Mouse (Mus musculus) frontal cortex, postnatal 25 days (tissue): ENCODE results near the gene Mettl24.

Source experiments
- DNase-seq, 2 experiments: peaks; one replicate each; pipeline ENCODE4 v3.0.0; 2022; ENCODE audit warnings: low spot score in 2 of 2

Mettl24 gene

DNA sequence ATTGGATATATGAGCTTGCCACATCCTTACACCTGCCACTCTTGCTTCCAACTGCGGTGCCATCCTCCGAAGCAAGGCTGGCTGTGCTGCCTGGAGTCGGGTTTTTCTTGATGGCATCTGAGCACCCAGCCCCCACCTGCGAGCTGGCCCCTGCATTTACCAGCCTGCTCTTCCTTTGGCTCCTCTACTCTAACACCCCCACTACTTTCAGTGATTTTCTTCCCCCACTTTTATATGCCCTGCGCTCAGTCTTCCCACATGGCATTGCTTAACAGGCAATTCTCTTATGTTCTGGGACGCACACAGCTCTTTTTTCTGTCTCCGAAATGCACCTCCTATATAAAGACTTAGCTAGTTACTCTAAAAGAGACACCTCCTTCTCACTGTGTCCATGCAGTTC is 1.2 kb downstream of the Mettl24 start:
- DNase-seq: no peak

DNA sequence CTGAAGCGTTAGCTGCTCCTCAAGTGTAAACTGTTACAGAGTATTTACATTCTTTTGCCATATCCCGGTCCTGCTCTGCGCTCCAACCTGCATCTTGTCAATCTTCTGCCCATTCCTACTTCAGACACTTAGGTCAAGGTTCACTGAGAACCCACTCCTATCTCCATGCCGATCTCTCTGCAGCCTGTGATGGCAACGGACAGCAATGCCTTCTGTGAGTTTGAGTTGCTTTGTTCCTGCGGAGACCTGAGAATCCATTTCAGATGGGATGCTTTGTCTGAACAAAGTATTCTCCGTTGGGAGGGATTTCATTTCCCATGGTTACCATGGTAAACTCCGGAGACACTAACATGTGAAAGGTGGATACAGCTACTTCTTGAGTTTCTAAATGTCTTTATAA is 2.6 kb downstream of the Mettl24 start:
- no peak for DNase-seq

GRCm38 (mm10) chr10:40686976-40687375 is 3.9 kb downstream of the Mettl24 start:
- no peak for DNase-seq

DNA sequence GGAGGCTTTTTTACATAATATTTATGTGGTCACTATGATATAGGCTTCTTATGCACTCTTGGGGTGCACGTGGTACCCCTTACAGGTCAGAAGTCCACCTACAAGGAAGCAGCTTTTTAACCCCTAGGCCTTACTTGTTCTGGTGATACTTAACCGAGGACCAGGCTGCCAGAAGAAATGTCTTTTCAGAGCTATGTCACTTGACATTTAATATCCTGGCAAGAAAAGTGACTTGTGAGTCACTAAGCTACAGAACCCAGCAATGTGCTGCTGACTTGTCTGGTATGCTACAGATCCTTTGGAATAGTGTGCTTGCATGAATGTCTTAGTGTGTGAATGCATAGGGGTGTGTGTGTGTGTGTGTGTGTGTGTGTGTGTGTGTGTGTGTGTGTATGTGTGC is 4.3 kb downstream of the Mettl24 start:
- no peak for DNase-seq

- peak in 1 of 2 experiments; percentile 51 for DNase-seq
These were observed 5.2 kb downstream of the Mettl24 start for GRCm38 (mm10) chr10:40688266-40688665.

DNA sequence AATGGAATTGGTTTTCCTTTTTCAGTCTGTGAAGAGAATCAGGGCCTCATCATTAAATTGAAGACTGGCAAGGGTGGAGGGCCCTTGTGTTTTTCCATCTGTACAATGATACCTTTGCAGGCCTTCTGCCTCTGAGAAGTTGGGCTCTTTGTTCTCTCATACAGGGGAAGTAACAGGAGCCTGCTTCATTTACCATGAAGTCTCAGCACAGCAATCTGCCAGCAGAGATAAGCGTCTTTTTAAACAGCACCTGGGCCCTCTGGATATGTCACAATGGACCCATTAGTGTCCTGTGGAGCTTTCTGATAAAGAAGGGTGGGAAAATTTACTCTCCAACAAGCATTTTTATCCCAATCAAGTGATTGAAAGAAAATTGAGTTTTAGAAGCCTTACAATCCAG is 5.8 kb downstream of the Mettl24 start:
- DNase-seq: no peak

DNA sequence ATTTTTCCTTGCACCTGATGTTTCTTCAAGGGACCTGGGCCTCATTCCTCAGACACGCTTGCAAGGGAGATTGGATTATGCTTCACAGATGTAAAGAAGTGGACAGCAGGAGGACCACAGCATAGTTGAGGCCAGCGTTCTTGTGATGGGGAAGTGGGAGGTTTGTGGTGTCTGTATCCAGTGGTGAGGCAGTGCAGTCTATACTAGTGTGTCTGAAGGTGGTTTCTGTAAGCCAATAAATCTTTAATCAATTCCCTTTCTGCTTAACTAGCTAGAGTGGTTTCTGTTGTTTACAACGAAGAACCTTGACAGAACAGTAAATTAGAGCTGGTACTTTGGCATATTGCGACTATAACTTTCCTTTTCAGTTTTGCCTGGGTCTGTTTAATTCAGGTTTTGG is 15.6 kb downstream of the Mettl24 start:
- DNase-seq: no peak

DNA sequence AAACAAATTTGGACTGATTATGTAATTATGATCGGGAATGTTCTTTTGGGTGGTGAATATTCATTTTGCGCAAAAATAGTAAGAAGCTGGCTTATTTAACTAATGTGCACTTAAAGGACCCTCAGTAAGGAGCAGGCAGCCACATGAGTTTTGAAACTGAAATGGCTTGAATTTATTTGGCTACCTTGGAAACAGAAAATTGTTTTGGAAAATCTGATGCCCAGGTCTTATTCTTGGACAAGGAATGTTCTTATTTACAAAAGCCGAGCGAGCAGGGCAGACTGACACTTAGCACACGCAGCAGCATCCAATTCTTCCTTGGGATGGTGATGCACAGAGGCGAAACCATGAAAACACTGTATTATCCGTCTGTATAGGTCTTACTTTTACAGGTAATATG is 28.0 kb downstream of the Mettl24 start:
- peak in 1 of 2 experiments; percentile 3 for DNase-seq

GRCm38 (mm10) chr10:40713018-40713608 is 30.0 kb downstream of the Mettl24 start:
- DNase-seq: peak in 1 of 2 experiments; percentile 4

GRCm38 (mm10) chr10:40713829-40714228 is 30.7 kb downstream of the Mettl24 start:
- no peak for DNase-seq

DNA sequence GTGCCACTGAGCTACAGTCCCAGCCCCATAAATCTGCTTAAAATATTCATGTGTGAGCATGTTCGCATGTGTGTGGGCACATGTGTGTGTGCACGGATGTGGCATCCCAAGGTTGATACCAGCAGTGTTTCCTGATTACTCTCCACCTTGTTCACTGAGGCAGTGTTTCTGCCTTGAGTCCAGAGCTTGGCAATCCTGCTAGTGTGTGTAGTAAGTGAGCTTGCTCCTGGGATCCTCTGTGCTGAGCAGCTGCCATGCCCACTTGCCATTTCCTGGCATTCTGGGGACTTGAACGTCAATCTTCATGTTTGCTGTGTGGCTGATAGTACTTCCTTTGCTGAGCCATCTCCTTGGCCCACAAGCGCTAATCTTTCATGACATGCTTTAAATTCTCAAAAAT is 32.1 kb downstream of the Mettl24 start:
- peak; percentile 2 to 13 for DNase-seq

GRCm38 (mm10) chr10:40716296-40716695 is 33.2 kb downstream of the Mettl24 start:
- DNase-seq: no peak

GRCm38 (mm10) chr10:40716713-40717112 is 33.6 kb downstream of the Mettl24 start:
- DNase-seq: peak in 1 of 2 experiments; percentile 4

DNA sequence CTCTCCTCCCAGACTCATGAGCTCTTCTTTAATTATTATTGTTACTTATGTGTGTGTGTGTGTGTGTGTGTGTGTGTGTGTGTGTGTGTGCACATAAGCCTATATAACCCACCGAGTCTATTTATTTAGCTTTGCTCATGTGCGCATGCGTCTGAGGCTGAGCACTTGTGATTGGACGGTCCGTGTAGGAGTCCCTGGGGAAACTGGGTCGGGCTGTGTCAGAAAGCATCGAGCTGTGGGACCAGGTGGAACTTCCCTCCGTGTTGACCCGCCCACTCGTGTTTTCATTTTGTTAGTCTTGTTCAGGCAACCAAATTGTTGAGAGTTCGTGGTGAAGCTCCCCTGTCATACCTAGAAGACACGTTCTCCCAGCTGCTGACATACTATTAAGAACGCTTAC is 35.3 kb downstream of the Mettl24 start:
- no peak for DNase-seq

- DNase-seq: peak in 1 of 2 experiments; percentile 5
These were observed 36.0 kb downstream of the Mettl24 start for GRCm38 (mm10) chr10:40719062-40719461.

- DNase-seq: no peak
These were observed 37.8 kb downstream of the Mettl24 start for GRCm38 (mm10) chr10:40720883-40721282.

GRCm38 (mm10) chr10:40724342-40724741 is 41.3 kb downstream of the Mettl24 start:
- DNase-seq: no peak

GRCm38 (mm10) chr10:40725066-40725465 is 42.0 kb downstream of the Mettl24 start:
- DNase-seq: no peak

DNA sequence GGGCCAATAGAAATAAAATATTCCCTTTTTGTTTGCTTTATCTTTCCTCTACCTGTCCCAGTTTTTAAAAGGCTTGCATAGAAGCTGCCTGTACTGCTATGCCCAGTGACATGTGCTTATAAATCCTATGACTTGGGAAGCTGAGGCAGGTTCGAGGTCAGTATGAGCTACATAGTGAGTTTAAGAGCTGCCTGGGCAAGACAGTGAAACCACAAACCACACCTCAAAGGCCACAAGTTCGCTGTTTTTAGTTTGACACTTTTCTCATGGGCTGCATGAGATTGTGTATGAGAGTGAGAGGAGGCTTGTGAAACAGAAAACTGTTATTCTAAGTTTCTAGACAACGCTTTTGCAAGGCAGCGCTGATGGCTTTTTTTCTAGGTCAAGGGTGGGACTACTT is 42.4 kb downstream of the Mettl24 start:
- DNase-seq: no peak

GRCm38 (mm10) chr10:40726288-40726902 is 43.3 kb downstream of the Mettl24 start:
- DNase-seq: no peak

DNA sequence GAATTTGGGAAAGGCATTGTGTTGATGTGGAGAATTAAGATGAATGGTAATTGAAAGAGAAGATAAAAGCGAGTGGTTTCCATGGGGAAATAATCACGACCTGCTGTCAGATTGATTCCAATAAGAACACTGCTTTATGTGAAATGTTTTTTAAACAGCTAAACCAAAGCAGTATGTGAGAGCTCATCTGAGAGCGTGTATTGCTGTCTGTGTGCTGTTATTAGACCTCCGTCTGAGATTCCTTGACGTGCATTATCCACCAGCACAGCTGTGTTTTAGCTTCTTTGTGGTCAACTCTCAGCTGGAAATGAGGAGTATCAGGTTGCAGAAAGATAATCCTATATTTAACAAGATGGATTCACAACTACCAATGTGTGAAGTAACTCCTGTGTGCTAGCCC is 43.9 kb downstream of the Mettl24 start:
- DNase-seq: no peak

GRCm38 (mm10) chr10:40730200-40730599 is 47.1 kb downstream of the Mettl24 start:
- DNase-seq: no peak

DNA sequence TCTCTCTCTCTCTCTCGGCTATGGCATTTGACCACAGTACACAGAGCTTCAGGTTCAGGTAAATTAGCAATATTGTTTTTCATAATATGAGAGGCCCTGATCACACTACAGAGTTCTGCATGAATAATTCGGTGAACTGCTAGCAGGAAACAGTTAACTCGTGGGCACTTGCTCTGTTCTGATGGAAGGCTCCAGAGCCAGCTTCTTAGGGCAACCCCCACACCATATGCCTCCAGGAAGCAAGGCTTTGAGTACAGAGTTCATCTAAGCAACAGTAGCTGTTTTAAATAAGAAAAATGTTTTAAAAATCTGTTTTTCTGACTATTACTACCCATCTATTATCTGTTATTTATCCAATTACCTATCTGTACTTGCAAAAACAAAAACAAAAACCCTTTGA is 50.2 kb downstream of the Mettl24 start:
- no peak for DNase-seq

GRCm38 (mm10) chr10:40736172-40736571 is 53.1 kb downstream of the Mettl24 start:
- no peak for DNase-seq
